Mouse (Mus musculus) cerebellum, postnatal 14 days (tissue): Measurements from ENCODE around the gene Vat1.
"Not testable (repeated sequence)": the region's sequence is repeated elsewhere in the genome, so short reads cannot be mapped to it uniquely, and the experiment has no call there.

Experiments
- DNase-seq, 2 experiments: peaks; one replicate each; pipeline ENCODE4 v3.0.0; 2021; ENCODE audit warnings: mixed read lengths in 2 of 2

Gene Vat1

DNA sequence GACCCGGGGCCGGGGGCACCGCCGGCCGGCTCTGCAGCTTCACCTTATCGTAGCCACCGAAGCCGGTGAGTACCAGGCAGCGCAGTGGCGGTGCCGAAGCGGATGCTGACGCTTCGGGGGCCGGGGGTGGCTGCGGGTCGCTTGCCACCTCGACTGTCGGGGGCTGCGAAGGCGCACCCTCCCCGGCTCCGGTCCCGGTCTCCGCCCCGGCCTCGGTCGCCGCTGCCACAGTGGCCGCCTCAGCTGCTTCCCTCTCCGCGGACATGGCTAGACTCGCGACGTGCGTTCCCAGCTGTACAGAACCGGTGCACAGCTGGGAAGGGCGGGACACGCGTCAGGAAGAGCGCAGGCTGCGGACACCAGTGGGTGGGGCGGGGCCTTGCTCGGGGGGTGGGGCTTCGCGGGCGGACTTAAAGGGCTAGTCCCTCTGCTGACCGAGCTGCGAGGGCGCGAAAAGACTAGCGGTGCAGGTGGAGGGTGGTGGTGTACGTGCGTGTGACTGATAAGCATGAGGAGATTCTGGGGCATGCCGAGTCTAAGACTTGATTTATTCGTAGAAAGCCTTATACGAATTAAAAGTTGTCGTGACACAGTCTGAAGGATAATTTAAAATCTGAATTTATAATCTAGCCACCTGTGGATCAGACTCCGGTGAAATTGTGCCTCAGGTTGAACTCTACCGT is at the start of gene Vat1:
Gene Vat1 (minus strand): TSS at position 362 of the 683 bp plus-strand sequence.
- DNase-seq: peak; percentile 75 to 81

DNA sequence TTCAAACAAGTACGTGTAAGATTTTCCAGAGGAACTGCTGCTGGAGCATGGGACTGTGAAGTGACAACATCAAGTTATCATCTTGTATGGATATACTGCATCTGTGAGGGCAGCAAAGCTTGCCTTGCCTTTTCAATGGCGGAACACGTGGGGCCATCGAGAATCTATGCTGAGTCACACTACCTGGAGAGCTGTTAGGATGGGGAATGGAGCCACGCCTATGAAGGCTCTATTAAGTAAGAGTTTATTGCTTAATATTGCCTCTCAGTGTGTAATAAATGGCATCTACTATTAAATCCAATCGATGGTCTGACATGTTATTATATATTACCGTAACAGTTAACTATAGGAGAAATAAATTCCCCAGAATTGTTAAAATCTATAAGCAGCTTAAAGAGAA is 41.1 kb upstream of the Vat1 start:
- no peak for DNase-seq

DNA sequence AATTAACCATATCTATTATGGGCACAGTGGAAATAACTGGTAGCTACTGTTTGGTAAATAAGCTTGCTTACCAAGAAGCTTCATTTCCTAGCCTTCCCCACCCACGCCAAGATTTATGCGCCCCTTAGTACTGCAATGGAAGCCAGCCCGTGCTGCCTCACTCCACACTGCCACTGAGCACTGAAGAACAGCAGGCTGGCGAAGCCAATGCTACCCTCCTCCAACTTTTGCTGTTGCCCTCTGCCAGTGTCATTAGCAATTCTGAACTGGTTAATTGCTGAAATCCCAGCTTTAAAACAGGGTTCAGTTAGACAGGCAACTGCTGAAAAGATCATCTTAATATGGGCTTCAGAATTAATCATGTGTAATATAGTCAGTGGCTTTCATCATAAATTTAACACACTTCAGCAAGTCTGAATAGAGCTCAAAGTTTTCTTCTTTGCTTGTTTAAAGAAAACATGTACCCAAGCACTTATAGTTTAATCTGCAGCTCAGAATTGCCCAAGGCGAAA is 40.3 kb upstream of the Vat1 start:
- DNase-seq: no peak

GRCm38 (mm10) chr11:101486126-101486525 is 20.1 kb upstream of the Vat1 start:
- no peak for DNase-seq

DNA sequence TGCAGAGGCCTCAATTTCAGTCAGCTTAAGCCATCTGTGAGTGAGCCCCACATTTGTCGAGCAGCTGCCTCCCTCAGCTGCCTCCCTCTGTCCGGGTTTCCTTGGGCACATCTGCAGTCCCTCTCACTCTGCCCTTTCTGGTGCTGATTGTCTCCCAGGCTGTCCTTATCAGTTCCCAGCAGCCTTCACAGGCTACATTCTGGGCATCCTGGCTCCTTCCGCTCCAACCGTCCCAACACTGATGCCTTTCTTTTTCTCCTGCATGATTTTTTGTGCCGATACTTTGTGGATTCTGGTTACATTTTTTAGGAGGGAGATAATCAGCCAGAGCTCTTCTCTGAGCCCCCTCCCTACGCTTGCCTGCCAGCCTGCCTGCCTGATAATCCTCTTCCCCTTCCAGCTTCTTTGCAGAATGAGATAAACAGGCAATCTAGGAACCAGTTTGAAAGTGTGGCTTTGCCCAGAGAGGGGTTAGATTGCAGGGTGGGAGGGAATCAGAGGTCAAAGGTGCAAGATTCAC is 19.5 kb upstream of the Vat1 start:
- no peak for DNase-seq

DNA sequence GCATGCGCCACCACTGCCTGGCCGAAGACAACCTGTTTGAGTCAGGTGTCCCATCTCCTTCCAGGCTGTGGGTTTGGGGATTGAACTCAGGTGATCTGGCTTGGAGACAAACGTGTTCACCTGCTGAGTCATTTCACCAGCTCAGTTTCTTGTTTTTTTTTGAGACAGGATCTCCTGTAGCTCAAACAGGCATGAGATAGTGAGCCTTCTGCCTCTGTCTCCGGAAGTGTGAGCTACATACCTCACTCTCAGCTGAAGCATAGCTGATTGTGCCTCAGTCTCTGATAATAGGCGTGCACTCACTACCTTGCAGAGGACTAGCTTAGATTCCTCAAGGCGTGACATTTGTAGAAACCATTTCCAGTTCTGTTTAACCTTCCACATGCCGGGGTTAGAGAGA is 18.8 kb upstream of the Vat1 start:
- no peak for DNase-seq

- no peak for DNase-seq
Measured at GRCm38 (mm10) chr11:101484245-101484644, 18.2 kb upstream of the Vat1 start.

DNA sequence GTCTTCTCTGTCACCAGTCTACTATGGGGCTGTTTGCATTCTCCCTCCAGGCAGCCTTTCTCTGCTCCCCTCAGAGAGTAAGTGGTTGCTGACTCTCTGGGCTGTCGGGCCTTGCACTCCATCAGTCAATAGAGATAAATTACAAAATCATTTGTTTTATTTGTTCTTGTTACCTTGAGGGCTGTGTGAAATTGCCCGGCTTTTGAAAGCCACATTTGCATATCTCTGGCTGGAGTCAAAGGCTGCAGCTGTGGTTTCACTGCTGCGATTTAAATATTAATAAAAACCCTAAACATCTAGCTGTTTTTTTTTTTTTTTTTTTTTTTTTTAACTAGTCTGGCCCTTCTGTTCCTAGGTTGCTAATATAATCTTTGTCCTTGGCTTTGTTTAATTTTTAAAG is 17.8 kb upstream of the Vat1 start:
- no peak for DNase-seq

DNA sequence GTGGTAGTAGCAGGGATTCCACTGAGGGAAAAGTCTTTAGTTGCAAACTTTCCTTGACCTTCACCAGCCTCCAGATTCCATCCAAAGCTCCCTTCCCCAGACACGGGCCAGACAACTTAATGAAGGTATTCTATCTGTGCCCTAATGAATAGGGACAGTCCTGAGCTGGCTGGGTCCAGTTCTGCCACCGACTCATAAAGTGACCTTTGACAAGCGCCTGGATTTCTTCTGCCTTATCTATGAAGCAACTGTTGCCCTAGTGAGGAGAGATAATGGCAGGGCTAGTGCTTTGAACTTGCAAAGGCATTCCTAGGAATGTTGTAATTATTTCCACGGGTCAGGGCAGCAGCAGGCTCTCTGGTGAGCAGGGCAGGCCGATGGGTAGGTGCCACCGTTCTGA is 14.9 kb upstream of the Vat1 start:
- DNase-seq: no peak

DNA sequence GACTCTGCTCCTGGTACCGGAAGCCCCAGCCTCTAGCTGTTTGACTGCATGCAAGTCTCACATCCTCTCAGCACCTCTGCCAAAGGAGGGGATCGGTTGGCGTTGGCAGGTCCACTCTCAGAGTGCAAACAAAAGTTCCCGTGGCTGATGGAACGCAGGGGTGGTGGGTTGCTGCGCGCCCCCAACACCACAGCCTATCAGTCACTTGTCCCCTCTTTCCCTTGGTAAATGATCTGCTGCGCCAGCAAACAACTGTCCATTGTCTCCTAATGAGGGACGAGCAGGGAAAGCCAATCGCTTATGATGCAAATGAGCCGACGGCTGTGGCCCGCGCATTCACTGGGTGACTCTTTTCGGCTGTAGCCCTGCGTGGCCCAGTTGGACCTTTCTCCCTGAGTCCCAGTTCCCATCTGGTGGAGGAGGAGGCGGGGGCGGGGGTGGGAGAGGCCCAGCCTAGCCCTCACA is 13.2 kb upstream of the Vat1 start:
- no peak for DNase-seq

GRCm38 (mm10) chr11:101477552-101478211 is 11.7 kb upstream of the Vat1 start:
- peak in 1 of 2 experiments; percentile 51 for DNase-seq

DNA sequence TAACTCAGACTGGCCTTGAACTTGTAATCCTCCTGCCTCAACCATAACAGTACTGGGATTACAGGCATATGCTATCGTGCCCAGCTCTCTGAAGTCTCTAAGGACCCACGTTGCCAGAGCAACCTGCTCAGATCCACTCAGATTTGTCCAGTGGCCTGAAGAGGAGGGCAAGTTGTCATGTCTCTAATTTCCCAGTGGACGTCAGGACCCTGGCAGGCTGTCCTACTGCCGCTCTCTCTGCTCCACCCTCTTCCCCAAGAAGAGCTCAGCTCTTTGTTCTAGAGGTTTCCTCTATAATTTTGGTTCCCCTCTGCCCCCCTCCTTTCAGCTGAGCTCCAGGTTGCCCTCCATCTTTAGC is 11.1 kb upstream of the Vat1 start:
- DNase-seq: peak; percentile 58 to 71

- not testable (repeated sequence) for DNase-seq
Measured at GRCm38 (mm10) chr11:101476361-101476760, 10.3 kb upstream of the Vat1 start.

GRCm38 (mm10) chr11:101474298-101474697 is 8.3 kb upstream of the Vat1 start:
- no peak for DNase-seq

- DNase-seq: not testable (repeated sequence)
Measured at GRCm38 (mm10) chr11:101473686-101474085, 7.7 kb upstream of the Vat1 start.

GRCm38 (mm10) chr11:101472336-101472735 is 6.3 kb upstream of the Vat1 start:
- DNase-seq: peak; percentile 46 to 71

GRCm38 (mm10) chr11:101471926-101472325 is 5.9 kb upstream of the Vat1 start:
- peak; percentile 39 to 46 for DNase-seq

- no peak for DNase-seq
Measured at GRCm38 (mm10) chr11:101470206-101470605, 4.2 kb upstream of the Vat1 start.

DNA sequence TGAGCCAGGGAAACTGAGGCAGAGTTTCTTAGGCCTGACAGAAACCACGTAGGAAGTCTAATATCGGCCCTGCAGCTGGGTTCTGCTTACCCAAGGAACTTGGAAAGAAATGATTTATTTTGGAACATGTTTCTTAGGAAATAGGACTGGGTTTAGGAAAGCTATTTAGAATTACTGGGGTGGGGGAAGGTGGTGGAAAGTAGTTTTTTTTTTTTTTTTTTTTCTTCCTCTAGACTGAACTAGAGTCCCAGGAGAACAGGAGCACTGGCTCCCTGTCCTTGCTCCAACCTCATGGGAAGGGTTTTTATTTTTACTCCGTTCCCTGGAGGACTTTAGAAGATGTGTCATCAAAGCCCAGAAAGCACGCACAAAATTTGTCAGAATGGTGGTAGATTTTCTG is 3.1 kb upstream of the Vat1 start:
- no peak for DNase-seq

GRCm38 (mm10) chr11:101468731-101469130 is 2.7 kb upstream of the Vat1 start:
- peak in 1 of 2 experiments; percentile 31 for DNase-seq

DNA sequence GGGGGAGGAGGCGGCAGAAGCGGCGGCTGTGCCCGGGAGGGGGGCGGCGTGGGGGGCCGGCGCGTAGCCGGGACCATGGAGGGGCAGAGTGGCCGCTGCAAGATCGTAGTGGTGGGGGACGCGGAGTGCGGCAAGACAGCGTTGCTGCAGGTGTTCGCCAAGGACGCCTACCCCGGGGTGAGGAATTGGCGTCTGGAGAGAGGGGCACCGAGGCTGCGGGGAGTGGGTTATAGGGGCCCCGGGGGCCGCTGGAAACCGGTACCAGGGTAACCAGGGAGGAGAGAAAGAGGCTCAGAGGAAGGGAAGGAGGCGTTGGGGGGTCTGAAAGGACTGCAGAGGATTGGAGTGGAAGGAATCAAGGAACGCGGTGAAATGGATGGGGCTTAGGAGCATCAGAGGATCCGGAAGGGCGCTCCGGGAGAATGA is 2.2 kb upstream of the Vat1 start:
- no peak for DNase-seq

- DNase-seq: peak; percentile 81 to 82
Measured at GRCm38 (mm10) chr11:101467477-101468262, 1.6 kb upstream of the Vat1 start.

DNA sequence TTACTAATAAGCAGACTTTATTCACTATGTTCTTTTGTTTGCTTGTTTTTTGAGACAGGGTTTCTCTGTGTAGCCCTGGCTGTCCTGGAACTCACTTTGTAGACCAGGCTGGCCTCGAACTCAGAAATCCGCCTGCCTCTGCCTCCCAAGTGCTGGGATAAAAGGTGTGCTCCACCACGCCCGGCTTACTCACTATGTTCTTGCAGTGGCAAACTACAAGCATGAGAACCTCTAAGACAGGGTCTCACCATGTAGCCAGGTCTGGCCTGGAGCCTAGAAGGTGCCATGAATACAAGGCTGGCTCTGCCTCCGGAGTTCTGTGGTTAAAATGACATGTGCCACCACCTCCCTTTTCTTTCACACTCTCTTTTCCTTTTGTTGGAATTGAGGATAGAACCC is 521 bp upstream of the Vat1 start:
- not testable (repeated sequence) for DNase-seq
